Mouse (Mus musculus) spleen, adult 2 months (tissue): ENCODE data around the gene Dpep2nb.

Experiments
- CTCF ChIP-seq: fragments of 200-500 bp; IDR thresholded peaks from 2 replicates; pipeline ENCODE4 v1.5.1; 2011; ENCODE audit warnings: mild to moderate bottlenecking, inconsistent platforms; ENCODE audit not compliant: insufficient read depth, insufficient read length, insufficient replicate concordance; ENCODE audit errors: extremely low read depth
- POLR2A ChIP-seq: fragments of 200-500 bp; IDR thresholded peaks from 2 replicates; pipeline ENCODE4 v1.6.1; 2011; ENCODE audit warnings: low read depth, low read length, inconsistent platforms

DNA sequence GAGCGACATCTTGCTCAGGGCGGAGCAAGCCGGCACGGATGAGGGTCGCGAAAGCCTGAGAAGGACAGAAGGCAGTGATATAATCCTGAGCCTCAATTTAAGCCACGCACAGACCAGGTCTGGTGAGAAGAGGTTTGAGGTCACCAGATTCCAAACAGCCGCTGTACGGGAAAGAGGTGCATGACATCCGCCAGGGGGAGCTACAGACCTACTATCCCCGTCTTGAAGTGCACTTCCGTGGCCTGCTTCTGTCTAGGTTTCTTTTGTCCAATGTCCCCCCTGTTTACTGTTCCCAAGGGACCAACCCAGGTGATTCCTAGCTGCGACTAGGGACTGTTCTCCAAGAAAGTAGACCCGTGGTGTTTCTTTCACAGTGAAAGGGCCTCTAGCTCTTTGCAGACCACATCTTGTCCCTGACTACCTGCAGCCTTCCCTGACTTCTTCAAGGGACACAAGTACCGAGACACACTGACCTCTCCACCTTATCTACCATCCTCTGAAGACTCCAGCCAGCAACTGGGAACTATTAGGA lies 14.9 kb downstream of the Dpep2nb start, which contains the start of gene Dus2:
- peak; percentile 94 for TF ChIP-seq CTCF
- TF ChIP-seq POLR2A = no peak
